Mouse (Mus musculus): ENCODE results near the gene Rab5a. TPM values are rescaled to one million over a fixed set of nuclear protein-coding genes. Genes with fewer than 3 reads are reported as not detected.
A peak's percentile ranks its signal among the peaks of the same experiment; 100 is the strongest.
"Not testable (repeated sequence)": the region's sequence is repeated elsewhere in the genome, so short reads cannot be mapped to it uniquely, and the experiment has no call there.

Rab5a gene
- 29.6 and 38.1 TPM in 2 replicates for total RNA-seq (2014; fragmentation: Nextera tagmentation)
- total RNA-seq (2017), result 53.5 and 55.0 TPM in 2 replicates

DNA sequence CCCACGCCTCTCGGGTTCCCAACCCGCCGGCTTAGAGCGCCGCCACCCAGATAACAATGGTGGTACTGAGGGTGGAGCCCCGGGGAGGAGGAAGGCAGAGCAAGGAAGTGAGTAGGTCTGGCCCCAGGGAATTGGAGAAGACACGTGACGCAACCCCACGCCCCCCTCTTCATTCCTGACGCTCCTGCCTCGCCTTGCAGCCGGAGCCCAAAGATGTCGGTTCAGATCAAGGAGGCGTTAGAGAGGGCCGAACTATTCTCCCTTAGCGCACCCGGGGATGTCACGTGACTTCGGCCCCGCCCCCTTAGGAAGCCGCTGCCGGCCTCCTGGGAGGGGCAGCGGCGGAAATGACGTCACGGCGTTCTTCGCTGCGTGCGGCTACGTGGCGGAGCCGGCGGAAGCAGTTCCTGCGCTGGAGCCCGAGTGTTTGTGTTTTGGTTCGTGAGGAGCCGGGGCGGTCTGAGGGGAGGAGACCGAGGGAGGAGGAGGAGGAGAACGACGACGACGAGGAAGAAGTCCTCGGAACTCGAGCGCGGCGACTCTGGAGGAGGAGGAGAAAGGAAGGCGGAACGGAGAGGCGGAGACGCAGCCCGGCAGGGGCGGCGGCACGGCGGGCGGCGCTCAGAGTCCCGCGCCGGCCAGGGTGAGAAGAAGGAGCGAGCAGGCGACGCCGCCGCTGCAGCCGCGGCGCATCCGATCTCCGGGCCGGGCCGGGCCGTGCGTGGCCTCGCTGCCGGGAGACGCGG, at the start of gene Rab5a:
Gene Rab5a (plus strand): TSS at position 377 of the 746 bp plus-strand sequence.
- peak; percentile 83 for ATAC-seq (replicated peaks; ENCODE audit: poor library complexity, severe bottlenecking)

DNA sequence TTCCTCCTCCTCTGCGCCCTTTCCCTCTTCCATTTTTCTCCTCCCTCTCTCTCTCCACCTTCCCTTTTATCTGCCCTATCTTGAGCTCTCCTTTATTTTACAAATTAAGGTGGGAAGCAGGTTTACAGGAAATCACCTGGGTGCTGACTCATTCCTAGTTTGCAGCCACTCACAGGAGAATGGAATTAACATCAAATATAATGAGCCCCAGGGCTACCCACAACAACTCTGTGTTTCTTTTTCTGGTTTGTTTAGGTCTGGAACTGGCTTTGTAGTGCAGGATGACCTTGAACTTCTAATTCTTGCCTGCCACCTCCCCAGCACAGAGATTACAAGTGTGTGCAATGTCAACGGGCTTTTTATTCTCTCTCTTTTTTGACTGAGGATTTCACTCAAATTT, 22.9 kb upstream of the Rab5a start:
- ATAC-seq (replicated peaks; ENCODE audit: poor library complexity, severe bottlenecking), result no peak

DNA sequence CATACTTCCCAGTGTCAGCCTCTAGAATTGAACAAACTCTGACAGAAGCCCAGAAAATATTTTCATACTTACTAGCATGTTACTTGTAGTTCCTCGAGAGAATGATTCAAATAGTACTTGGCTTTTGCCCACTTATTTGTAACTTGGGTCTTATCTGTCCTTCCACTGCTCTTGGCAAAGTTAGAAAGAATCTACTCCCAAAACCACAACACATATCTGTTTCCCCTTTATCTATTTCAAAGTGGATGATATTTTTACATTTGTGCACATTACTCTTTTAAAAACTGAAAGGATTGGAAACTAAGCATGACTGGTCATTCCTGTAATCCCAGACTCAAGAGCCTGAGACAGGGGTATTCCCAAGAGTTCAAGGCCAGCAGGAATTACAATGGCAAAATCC, 22.3 kb upstream of the Rab5a start:
- no peak for ATAC-seq (replicated peaks; ENCODE audit: poor library complexity, severe bottlenecking)

DNA sequence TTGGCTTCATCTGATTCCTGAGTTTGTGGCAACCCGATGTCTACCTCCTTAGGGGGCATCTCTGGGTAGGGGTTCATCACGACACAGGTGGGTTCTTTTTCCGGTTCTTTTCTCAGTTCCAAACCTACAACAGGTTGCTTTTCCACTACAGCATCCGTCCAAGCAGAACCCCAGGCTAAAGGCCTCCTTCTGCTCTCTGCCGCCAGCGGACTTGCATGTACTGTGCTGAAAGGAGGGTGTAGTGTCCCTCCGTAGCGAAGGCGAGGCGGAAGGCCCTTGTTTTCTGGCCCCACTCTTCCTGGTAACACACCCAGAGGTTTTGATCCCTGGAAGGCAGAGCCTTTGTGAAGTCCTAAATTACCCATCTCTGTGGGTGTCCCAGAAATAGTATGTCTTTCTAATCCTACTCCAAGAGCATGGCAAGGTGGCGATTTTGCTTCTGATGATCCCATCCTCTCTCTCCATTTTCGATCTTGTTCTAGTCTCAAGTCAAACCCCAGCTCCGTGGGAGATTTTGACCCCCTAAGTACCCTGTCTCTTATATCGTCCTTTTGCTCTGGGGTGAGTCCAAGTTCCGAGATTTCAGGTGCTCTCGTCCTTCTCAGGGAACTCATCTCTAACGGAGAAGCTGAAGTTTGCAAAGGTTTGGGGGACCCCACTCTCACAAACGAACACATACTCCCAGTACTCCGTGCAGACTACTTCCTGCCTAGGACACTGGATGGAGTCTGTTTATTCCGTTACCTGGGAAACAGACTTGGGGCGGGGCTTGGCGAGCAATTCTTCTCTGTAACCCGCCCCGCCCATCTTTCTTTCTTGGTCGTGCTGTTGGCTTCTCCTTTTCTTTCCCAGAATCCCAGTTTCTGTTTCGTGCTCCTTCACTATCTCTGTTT, 16.2 kb upstream of the Rab5a start, which contains the start of gene Efhb:
Gene Efhb (minus strand): TSS at position 719 of the 893 bp plus-strand sequence.
- peak; percentile 98 for ATAC-seq (replicated peaks; ENCODE audit: poor library complexity, severe bottlenecking)

DNA sequence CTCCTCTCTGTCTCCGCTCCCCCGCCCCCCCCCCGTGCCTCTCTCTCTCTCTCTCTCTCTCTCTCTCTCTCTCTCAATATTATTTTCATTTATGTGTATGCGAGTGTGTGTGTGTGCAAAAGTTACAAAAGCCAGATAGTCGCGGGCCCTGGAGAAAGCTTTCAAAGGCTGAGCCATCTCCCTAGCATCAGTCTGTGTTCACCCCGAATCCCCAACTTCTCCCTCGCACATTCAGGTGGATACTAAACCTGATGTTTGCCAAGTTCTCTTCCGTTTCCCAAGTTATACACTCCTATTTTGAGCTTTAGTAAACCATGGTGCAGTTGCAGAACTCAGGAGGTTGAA, 15.6 kb upstream of the Rab5a start:
- ATAC-seq (replicated peaks; ENCODE audit: poor library complexity, severe bottlenecking), result no peak

DNA sequence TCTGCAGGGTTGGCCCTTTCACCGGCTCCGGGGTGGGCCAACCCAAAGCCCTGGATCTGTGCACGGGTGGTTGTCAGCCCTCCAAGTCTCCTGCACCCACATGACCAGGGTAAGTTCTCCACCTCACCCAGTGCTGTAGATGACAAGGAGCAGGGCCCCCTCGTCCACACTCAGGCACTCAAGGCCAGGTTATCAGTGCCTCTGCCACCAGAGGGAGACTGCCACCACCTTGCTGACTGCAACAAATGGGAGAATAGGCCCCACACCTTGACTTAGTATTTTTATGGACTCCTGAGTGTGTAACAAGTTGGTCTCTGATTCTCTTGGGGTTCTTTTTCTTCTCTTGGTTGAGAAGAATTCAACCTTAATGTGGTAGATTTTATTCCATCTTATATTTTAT, 13.5 kb upstream of the Rab5a start:
- ATAC-seq (replicated peaks; ENCODE audit: poor library complexity, severe bottlenecking), result peak; percentile 40

DNA sequence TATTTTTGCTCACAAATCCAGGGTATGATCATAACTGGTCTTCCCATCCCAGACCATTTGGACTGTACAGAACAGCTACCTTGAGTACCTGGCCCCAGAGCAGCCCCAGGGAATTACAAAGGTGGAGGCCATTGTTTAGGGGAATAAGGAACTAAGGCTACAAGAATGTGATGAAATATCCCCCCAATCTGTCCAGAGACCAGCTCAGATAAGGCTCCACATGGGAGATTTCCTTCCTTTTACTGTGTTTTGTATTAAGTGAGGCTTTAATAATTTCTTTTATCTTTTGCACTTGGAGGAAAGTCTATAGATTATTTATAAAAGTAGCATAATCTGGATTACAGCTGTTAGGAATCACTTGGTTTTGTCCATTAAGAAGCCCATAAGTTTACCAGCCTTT, 10.3 kb upstream of the Rab5a start:
- ATAC-seq (replicated peaks; ENCODE audit: poor library complexity, severe bottlenecking), result peak; percentile 68

DNA sequence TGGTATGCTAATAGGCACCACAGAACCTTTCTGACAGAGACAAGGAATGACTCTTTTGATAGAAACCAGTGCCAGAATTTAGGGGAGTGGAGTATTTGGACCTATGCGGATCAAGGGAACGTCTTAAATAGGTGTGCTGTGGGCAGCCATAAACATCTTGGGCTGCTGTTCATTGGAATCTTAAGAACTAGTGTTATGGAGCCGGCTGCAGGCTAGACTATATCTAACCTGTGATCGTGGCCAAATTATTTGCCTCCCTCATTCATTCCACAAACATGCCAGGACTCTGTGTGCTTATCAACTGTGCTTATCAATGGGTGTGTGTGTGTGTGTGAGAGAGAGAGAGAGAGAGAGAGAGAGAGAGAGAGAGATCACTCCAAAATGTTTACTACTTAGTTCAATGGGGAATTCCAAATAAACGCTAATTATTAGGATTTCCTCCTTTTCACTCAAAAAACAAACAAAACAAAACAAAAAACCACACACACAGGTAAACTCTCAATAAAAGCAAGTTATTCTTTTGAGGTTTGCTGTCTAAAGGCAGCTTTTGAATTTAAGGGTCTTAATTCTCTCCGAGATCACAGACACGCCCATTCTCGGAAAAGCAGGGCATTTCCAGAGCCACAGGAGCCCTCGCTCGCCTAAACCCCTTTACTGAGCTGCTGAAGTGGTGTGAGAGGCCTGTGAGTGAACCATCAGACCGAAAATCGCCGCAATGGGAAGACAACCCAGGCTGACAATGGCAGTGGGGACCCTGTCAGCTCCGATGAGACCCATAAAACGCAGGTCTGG, 772 bp upstream of the Rab5a start:
- ATAC-seq (replicated peaks; ENCODE audit: poor library complexity, severe bottlenecking), result no peak; the same call in 1 of the 2 replicates

DNA sequence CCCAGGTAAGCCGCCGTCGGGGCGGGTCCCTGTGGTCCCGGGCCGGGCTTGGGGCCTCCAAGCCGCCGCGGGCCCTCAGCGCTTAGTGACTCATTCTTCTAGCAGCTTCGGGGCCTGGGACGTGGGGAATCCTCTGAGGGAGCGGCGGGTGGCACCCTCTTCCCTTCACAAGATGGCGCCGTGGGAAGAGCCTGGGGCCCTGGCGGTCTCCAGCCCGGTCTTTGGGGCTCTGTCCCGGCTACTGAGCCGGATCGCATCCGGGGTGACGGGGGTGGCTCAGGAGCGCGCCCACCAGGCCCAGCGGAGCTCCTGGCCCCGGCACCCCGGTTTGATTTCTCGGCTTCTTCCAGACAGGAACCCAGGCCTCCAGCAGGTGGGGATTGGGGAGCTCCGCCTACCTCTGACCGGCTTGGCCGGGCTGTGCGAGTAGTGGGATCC, 589 bp downstream of the Rab5a start:
- ATAC-seq (replicated peaks; ENCODE audit: poor library complexity, severe bottlenecking), result peak; percentile 20

DNA sequence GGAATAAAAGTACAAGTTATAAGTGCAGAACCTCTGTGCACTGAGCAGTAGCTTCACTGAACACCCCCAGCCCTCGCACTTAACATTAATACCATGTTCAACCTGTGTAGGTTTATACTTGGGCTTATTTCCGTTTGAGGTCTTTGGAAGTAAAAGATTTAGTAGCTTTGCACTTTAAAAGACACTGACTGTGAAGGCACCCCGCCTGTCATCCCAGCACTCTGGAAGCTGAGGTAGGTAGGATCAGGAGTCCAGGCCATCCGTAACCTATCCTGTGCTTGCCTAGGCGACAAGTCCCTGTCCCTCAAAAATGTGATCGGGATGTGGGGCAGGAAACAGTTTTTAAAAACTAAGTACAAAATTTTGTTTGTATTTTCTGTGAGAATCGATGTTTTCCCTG, 1.4 kb downstream of the Rab5a start:
- no peak for ATAC-seq (replicated peaks; ENCODE audit: poor library complexity, severe bottlenecking)

DNA sequence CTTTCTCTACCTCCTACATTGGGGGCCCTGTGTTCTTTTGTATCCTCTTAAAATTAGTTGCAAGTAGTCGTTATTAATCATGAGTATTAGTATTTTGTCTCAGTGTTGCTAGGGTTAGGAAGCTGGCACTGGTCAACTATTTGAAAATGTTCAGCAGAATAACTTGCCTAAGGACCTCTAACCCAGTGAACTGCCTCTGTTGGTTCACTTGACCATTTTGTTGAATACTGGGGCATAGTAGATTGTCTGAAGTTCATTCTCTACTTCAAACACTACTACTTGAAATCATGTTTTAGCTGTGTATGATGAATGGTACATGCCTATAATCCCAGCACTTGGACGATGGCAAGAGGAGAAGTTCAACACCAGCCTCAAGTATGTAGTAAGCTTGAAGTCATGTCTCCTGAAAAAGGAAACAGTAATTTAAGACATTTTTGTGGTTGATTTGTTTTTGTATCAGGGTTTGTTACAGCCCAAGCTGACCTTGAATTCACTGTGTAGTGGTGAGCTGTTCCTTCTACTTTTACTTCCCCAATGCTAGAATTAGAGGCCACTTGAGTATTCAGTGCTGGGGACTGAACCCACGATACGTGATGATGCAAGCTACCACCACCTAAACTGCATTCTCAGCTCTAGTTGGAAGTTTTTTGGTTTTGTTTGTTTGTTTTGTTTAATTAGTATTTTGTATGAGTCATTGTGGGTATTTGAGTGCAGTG, 9.4 kb downstream of the Rab5a start:
- peak; percentile 98 for ATAC-seq (replicated peaks; ENCODE audit: poor library complexity, severe bottlenecking)

DNA sequence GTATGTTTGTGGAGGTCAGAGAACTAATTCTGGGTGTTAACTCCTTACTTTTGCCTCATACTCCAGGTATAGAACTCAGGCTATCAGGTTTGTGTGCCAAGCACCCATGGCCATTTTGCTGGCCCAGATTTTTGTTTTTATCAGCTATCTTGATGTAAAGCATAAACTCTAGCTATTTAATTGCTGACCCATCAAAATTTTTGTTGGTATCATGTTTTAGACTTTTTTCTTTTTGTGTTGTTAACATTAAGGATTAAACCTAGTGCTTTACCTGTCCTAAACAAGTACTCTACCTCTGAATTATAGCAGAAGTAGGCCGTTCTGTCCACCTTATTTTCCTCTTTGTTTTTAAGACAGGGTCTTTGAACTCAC, 10.0 kb downstream of the Rab5a start:
- no peak for ATAC-seq (replicated peaks; ENCODE audit: poor library complexity, severe bottlenecking)

DNA sequence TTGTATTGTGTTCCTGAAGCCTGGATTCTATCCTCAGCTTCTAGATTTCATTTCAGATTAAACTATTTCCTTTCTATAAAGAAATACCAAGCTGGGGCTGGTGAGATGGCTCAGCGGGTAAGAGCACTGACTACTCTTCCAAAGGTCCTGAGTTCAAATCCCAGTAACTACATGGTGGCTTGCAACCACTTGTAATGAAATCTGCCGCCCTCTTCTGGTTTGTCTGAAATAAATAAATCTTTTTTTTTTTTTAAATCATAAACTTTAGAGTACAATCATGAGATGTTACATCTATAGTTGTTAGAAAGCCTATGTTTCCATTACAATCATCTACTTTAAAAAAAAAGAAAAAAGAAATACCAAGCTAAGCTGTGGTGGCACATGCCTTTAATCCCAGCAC, 23.9 kb downstream of the Rab5a start:
- ATAC-seq (replicated peaks; ENCODE audit: poor library complexity, severe bottlenecking), result no peak

DNA sequence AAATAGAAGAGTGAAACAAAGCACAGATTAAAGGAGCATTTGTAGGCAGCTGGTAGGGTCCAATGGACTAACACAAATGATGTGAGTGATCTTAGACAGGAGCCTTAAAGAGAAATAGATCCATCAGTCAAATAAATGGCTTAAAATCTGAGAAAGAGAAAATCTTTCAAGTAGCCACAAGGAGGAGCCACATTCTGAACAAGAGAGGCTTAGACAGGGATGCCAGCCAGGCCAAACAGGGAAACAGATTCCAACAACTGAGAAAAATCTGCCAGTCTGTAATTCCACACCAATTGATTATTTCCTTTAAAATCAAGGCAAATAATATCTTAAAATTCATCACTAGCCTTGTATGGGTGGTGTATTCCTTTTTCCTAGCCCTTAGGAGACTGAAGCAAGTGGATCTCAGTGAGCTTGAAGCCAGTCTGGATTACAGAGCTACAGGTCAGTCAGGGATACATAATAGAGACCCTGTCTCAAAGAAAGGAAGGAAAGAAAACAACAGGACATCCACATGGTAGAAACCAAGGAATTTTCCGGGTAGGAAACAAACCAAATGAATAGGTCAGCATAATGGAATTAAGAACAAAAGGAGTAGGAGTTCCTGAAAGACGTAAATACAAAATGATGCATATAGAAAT, 33.4 kb downstream of the Rab5a start:
- peak; percentile 58; the same call in 1 of the 2 replicates for ATAC-seq (replicated peaks; ENCODE audit: poor library complexity, severe bottlenecking)

DNA sequence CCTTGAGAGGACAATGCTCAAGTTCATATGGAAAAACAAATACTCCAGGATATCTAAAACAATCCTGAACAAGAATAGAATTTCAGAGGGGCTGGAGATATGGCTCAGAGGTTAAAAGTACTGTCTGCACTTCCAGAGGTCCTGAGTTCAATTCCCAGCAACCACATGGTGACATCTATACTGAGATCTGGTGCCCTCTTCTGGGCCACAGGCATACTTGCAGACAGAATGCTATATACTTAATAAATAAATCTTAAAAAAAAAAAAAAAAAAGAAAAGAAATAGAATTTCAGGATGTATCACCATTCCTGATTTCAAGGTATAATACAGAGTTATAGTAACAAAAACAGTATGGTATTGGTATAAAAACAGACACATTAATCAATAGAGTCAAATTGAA, 40.3 kb downstream of the Rab5a start:
- ATAC-seq (replicated peaks; ENCODE audit: poor library complexity, severe bottlenecking), result peak; percentile 37; the same call in 1 of the 2 replicates

DNA sequence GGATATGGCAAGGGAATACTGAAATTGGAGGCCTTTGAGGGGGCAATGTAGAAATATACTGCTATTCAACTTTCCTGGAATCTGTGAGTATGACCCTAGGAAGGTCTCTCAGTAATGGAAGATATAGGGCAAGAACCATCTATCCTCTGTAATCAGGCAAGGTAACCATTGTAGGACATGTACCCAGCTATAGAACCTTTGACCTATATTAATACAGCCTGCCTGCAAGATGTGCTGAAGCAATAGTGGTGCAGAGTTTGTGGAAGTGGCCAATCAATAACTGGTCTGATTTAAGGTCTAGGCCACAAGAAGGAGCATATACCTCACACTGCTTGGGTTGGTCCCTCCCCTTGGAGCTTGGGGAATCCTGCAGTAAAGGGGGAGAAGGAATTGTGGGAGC, 41.5 kb downstream of the Rab5a start:
- ATAC-seq (replicated peaks; ENCODE audit: poor library complexity, severe bottlenecking), result no peak

DNA sequence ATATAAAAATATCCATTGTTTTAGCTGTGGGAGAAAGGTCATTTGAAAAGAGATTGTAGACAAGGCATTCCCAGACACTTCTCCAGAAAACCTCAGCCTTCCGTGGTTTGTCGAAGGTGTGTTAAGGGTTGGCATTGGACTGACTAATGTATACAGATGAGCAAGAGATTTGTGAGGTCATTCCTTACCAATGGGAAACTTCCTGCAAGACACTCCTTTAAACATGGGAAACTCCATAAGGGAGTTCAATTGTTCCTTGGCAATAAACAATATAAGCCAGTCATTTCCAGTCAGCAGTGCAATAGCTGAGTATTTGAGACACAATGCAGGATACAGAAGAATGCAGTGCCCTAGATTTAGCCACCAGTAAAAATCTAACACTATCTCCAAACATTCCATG, 49.0 kb downstream of the Rab5a start:
- no peak for ATAC-seq (replicated peaks; ENCODE audit: poor library complexity, severe bottlenecking)

DNA sequence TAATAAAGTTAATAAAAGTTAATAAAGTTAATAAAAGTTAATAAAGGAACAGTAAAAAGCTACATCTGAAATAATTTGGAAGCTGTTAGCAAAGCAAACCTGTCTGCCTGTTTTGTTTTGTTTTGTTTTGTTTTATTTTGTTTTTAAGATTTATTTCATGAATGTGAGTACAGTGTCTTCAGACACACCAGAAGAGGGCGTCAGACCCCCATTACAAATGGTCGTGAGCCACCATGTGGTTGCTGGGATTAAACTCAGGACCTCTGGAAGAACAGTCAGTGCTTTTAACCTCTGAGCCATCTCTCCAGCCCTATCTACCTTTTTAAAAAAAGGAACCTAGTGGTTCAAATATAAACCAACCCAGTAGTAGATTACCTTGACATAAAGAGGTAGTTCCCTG, 52.1 kb downstream of the Rab5a start:
- ATAC-seq (replicated peaks; ENCODE audit: poor library complexity, severe bottlenecking), result no peak

DNA sequence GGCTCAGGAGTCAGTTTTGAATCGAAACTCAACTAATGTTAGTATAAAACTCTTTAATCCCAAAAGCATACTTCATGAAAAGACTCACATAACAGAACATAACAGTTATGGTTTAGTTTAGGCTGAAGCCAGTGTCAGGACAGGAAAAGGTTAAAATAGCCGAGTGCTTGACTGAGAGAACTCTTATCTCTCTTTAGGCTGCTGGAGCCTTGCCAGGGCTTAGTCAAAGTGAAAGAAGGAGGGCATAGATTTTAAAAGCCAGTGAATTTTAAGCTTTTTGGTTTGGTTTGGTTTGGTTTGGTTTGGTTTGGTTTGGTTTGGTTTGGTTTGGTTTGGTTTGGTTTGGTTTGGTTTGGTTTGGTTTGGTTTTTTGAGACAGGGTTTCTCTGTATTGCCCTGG, 53.4 kb downstream of the Rab5a start:
- no peak for ATAC-seq (replicated peaks; ENCODE audit: poor library complexity, severe bottlenecking)

DNA sequence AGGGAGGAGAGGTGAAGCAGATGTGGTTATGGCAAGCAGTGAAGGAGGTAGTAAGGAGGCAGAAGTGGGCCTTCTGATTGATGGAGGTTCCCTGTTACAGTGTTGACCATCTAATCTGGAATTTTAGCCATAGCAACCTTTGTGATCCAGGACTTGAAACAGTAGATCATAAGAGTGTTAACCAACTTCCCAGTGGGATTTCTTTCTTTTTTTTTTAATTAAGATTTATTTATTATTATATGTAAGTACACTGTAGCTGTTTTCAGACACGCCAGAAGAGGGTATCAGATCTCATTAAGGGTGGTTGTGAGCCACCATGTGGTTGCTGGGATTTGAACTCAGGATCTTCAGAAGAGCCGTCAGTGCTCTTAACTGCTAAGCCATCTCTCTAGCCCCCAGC, 60.3 kb downstream of the Rab5a start, which contains the start of gene Pp2d1:
Gene Pp2d1 (minus strand): TSS at position 101 of the 400 bp plus-strand sequence.
- ATAC-seq (replicated peaks; ENCODE audit: poor library complexity, severe bottlenecking), result not testable (repeated sequence)
